Mouse (Mus musculus) myocyte (in vitro differentiated cells): Measurements from ENCODE around the gene Lmnb2. TPM values are rescaled to one million over a fixed set of nuclear protein-coding genes. Genes with fewer than 3 reads are reported as not detected.

Source experiments
- H3K27me3 ChIP-seq: one replicate; pipeline ENCODE4 v1.6.1; 2011; ENCODE audit not compliant: control insufficient read depth, insufficient read depth, insufficient read length
- H3K36me3 ChIP-seq: one replicate; pipeline ENCODE4 v1.6.1; 2011; ENCODE audit not compliant: control insufficient read depth, insufficient read depth
- H3K4me2 ChIP-seq: one replicate; pipeline ENCODE4 v1.6.1; 2011; ENCODE audit warnings: low read depth, control low read depth
- H3K4me3 ChIP-seq: one replicate; pipeline ENCODE4 v1.5.1; 2011; ENCODE audit warnings: mild to moderate bottlenecking, control low read depth, moderate library complexity
- H3K79me2 ChIP-seq: one replicate; pipeline ENCODE4 v1.6.1; 2011; ENCODE audit not compliant: control insufficient read depth, insufficient read depth
- H3ac ChIP-seq: one replicate; pipeline ENCODE4 v1.6.1; 2011; ENCODE audit not compliant: control insufficient read depth, insufficient read length
- CEBPB ChIP-seq: IDR thresholded peaks from 2 replicates; pipeline ENCODE4 v1.6.1; 2011; ENCODE audit warnings: mild to moderate bottlenecking, moderate library complexity; ENCODE audit not compliant: poor library complexity, insufficient read depth, severe bottlenecking
- E2F4 ChIP-seq: IDR thresholded peaks from one replicate; pipeline ENCODE4 v1.6.1; 2011; ENCODE audit warnings: mild to moderate bottlenecking, control low read depth, moderate library complexity; ENCODE audit not compliant: insufficient read depth
- MAX ChIP-seq: IDR thresholded peaks from one replicate; pipeline ENCODE4 v1.6.1; 2011; ENCODE audit warnings: low read depth, mild to moderate bottlenecking, control low read depth
- MYOD1 ChIP-seq, 3 experiments: IDR thresholded peaks; one replicate each; pipeline ENCODE4 v1.6.1; 2011; ENCODE audit warnings: control low read depth in 2 of 3, low read depth in 2 of 3, mild to moderate bottlenecking in 2 of 3, moderate library complexity in 1 of 3; ENCODE audit not compliant: insufficient read length in 2 of 3, control insufficient read depth in 1 of 3
- MYOG ChIP-seq, 3 experiments: IDR thresholded peaks; one replicate each; pipeline ENCODE4 v1.6.1; 2011; ENCODE audit warnings: control low read depth in 2 of 3, low read depth in 2 of 3, mild to moderate bottlenecking in 2 of 3; ENCODE audit not compliant: insufficient read length in 2 of 3, control insufficient read depth in 1 of 3, insufficient read depth in 1 of 3
- POLR2A ChIP-seq: IDR thresholded peaks from one replicate; pipeline ENCODE4 v1.6.1; 2011; ENCODE audit warnings: low read depth, mild to moderate bottlenecking, control low read depth, moderate library complexity; ENCODE audit not compliant: insufficient read length
- POLR2AphosphoS2 ChIP-seq: IDR thresholded peaks from one replicate; pipeline ENCODE4 v1.6.1; 2011; ENCODE audit warnings: low read depth, control low read depth; ENCODE audit not compliant: insufficient read length
- REST ChIP-seq: IDR thresholded peaks from one replicate; pipeline ENCODE4 v1.6.1; 2011; ENCODE audit warnings: mild to moderate bottlenecking, control low read depth, moderate library complexity; ENCODE audit not compliant: insufficient read depth, insufficient read length
- SRF ChIP-seq: IDR thresholded peaks from one replicate; pipeline ENCODE4 v1.6.1; 2011; ENCODE audit warnings: low read depth; ENCODE audit not compliant: control insufficient read depth, insufficient read length
- TCF12 ChIP-seq: IDR thresholded peaks from one replicate; pipeline ENCODE4 v1.6.1; 2011; ENCODE audit warnings: mild to moderate bottlenecking, control low read depth; ENCODE audit not compliant: poor library complexity, insufficient read depth, severe bottlenecking
- TCF3 ChIP-seq: IDR thresholded peaks from one replicate; pipeline ENCODE4 v1.6.1; 2011; ENCODE audit warnings: low read depth, control low read depth; ENCODE audit not compliant: insufficient read length
- USF1 ChIP-seq: IDR thresholded peaks from one replicate; pipeline ENCODE4 v1.6.1; 2011; ENCODE audit warnings: low read depth, mild to moderate bottlenecking, control low read depth, moderate library complexity
- polyA plus RNA-seq: library from polyadenylated mRNA; unstranded; fragments of >200 nt; fragmentation: generic; extraction: Trizol; gene quantifications from one replicate; pipeline ENCODE4 v1.2.1, GENCODE M21; 2012; ENCODE audit warnings: missing spikeins

Gene Lmnb2
- polyA plus RNA-seq, 1 experiment = 65.2 TPM

DNA sequence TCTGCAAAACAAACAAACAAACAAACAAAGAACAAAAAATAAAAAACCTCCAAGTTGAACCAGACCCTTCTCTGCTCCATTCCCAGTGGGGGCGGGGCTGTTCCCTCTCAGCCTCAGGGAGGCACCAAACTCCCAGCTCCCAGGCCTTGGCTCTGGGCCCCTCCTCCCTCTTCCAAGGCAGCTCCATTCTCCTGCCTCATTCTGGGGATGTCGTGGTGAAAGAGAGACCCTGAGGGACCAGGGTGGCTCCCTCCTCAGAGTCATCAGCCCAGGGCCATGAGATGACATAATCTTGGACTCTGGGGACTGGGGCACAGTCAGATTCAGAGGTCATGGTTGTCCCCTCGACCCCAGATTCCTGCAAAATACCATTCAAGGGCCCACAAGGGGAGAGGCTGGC, 41.5 kb downstream of the Lmnb2 start:
- Histone ChIP-seq H3K79me2 (no peaks in the 10 kb centered on the region), H3K4me2 (no peak overlapping the region), H3K36me3 (no peaks in the 10 kb centered on the region), H3ac (no peak overlapping the region), H3K4me3 (no peak overlapping the region), H3K27me3 (peaks cover 10% of the 10 kb centered on the region)
- TF ChIP-seq E2F4 (no peak), USF1 (no peak)

DNA sequence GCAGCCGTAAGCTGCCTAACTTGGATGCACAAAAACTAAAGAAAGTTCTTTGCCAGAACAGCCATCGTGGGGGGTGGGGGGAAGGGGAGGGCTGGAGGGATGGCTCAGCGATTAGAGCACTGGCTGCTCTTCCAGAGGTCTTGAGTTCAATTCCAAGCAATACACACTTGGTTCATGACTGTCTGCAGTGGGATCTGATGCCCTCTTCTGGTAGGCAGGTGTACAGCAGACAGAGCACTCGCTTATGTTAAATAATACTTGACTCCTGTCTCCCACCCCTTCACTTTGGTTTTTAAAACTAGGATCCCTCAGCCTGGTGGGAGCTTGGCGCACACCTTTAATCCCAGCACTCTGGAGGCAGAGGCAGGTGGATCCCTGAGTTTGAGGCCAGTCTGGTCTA, 42.0 kb downstream of the Lmnb2 start:
- TF ChIP-seq TCF3 (no peak), POLR2A (no peak), MYOD1 (IDR thresholded peaks at IDR 0.05; ENCODE audit: control insufficient read depth in 1 of 3, insufficient read length in 2 of 3, low read depth in 2 of 3) (no peak), SRF (no peak), CEBPB (no peak), MYOG (IDR thresholded peaks at IDR 0.05; ENCODE audit: control insufficient read depth in 1 of 3, insufficient read depth in 1 of 3, insufficient read length in 2 of 3, low read depth in 2 of 3) (no peak), TCF12 (no peak)
- no peak overlapping the region for H3ac ChIP-seq
- no peak overlapping the region for H3K4me3 ChIP-seq

DNA sequence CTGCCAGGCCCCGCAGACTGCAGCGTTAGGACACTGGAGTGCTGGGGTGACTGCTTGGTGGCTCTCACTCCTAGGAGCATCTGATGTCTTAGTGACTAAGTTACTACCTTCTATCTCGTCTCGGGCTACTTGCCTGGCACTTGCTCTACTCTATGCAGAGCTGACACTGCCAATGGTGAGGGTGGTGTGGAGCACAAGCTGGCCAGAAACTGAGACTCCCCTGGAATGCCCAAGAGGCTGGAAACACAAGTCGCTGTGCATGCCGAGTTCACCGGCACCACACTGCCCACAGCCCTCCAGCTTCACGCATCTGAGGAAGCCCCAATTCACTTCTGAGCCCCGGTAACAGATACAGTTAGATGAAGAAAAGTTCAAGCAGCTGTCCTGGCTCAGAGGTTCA, 44.0 kb downstream of the Lmnb2 start:
- Histone ChIP-seq H3K27me3 (peaks cover 12% of the 10 kb centered on the region), H3K4me2 (no peak overlapping the region), H3K36me3 (no peaks in the 10 kb centered on the region), H3K4me3 (no peak overlapping the region), H3ac (no peak overlapping the region), H3K79me2 (no peaks in the 10 kb centered on the region)
- TF ChIP-seq POLR2AphosphoS2 = no peak
- TF ChIP-seq MYOD1 (IDR thresholded peaks at IDR 0.05; ENCODE audit: control insufficient read depth in 1 of 3, insufficient read length in 2 of 3, low read depth in 2 of 3) = no peak
- TF ChIP-seq USF1 = no peak

More for the DNA sequence above, 42.0 kb downstream of the Lmnb2 start:
- Histone ChIP-seq H3K27me3 (peaks cover 12% of the 10 kb centered on the region), H3K79me2 (no peaks in the 10 kb centered on the region), H3K4me2 (no peak overlapping the region), H3K36me3 (no peaks in the 10 kb centered on the region)

DNA sequence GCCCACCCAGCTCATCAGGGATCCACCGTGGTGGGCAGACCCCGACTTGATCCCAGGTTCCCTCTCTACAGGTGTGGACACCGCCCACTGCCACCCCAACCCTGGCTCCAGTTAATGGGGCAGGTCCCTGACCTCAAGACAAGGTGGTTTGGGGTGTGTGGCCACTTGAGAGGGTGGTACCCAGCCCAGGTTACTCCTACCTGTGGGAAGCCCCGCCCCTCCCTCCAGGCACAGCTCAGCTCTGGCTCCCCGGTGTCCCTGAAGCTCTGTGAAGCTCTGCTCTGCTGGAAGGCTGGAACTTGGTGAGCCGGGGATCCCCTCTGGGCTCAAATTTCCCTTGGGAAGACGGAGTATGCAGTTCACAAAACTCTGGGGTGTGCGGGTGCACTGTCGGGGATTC, 46.5 kb downstream of the Lmnb2 start, which contains the start of gene Tmprss9:
Tmprss9 (plus strand) TSS at position 268 of the 400 bp plus-strand sequence.
- H3K36me3 ChIP-seq = no peaks in the 10 kb centered on the region
- H3K4me2 ChIP-seq = no peak within 1 kb of the TSS
- peaks cover 12% of the 10 kb centered on the region for H3K27me3 ChIP-seq
- H3K79me2 ChIP-seq = no peaks in the 10 kb centered on the region
- TF ChIP-seq USF1 (no peak), MAX (no peak), TCF12 (no peak), POLR2AphosphoS2 (no peak), TCF3 (no peak), MYOD1 (IDR thresholded peaks at IDR 0.05; ENCODE audit: control insufficient read depth in 1 of 3, insufficient read length in 2 of 3, low read depth in 2 of 3) (no peak), POLR2A (no peak)
- H3K4me3 ChIP-seq = no peak within 1 kb of the TSS
- no peak within 1 kb of the TSS for H3ac ChIP-seq

DNA sequence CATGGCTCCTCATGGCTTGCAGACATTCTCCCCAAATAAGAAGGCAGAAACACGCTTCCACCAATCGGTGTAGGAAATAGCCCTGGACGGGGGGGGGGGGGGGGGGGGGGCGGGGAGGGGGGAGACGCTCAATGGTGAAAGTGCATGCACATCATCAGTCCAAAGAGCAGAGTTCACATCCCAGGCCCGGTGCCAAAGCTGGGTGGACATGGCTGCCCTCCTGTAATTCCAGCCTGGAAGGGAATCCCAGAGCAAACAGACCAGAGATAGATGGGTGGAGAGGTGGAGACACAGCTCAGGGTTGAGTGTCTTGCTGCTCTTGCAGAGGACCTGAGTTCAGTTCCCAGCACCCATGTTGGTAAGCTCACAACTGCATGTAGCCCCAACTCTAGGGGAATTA, 47.1 kb downstream of the Lmnb2 start:
- Histone ChIP-seq H3K27me3 (peaks cover 12% of the 10 kb centered on the region), H3K4me2 (no peak overlapping the region), H3K36me3 (no peaks in the 10 kb centered on the region), H3ac (no peak overlapping the region), H3K79me2 (no peaks in the 10 kb centered on the region), H3K4me3 (no peak overlapping the region)
- TF ChIP-seq POLR2AphosphoS2 = no peak
- TF ChIP-seq MAX = no peak
- TF ChIP-seq MYOD1 (IDR thresholded peaks at IDR 0.05; ENCODE audit: control insufficient read depth in 1 of 3, insufficient read length in 2 of 3, low read depth in 2 of 3) = no peak
- no peak for TF ChIP-seq SRF
- no peak for TF ChIP-seq MYOG (IDR thresholded peaks at IDR 0.05; ENCODE audit: control insufficient read depth in 1 of 3, insufficient read depth in 1 of 3, insufficient read length in 2 of 3, low read depth in 2 of 3)
- no peak for TF ChIP-seq POLR2A
- TF ChIP-seq REST = no peak
- no peak for TF ChIP-seq TCF12
- TF ChIP-seq TCF3 = no peak
- no peak for TF ChIP-seq CEBPB
- TF ChIP-seq USF1 = no peak
- TF ChIP-seq E2F4 = no peak

DNA sequence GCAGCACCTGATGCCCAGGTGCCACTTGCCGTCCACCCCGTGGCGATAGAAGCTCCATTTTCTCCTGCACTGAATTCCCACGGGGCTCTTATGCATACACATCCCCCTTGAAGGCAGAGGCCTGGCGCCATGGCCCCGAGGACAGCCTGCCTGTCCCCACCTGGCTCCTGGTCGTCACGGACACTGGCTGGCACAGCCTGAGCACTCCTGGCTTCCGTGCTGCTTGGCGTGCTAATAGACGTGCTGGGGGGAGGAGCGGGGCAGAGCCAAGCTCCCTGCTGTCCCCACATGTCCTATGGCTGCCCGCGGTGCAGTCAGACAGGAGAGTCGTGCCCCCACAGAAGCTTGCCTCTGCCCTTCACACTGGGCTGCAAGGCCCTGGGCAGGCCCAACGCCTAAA, 53.6 kb downstream of the Lmnb2 start:
- Histone ChIP-seq H3ac (no peak overlapping the region), H3K79me2 (no peaks in the 10 kb centered on the region), H3K27me3 (no peaks in the 10 kb centered on the region), H3K4me2 (no peak overlapping the region), H3K4me3 (no peak overlapping the region), H3K36me3 (no peaks in the 10 kb centered on the region)
- TF ChIP-seq USF1 (no peak), POLR2A (no peak), MAX (no peak), CEBPB (no peak), TCF12 (no peak), E2F4 (no peak), MYOG (IDR thresholded peaks at IDR 0.05; ENCODE audit: control insufficient read depth in 1 of 3, insufficient read depth in 1 of 3, insufficient read length in 2 of 3, low read depth in 2 of 3) (no peak), MYOD1 (IDR thresholded peaks at IDR 0.05; ENCODE audit: control insufficient read depth in 1 of 3, insufficient read length in 2 of 3, low read depth in 2 of 3) (no peak), TCF3 (no peak), SRF (no peak), POLR2AphosphoS2 (no peak), REST (no peak)
